Mouse (Mus musculus) hindlimb bud, embryonic 11.5 days (tissue): ENCODE results near the gene Abcg5.
A peak's percentile ranks its signal among the peaks of the same experiment; 100 is the strongest.

ENCODE experiments used
- DNase-seq: peaks from one replicate; pipeline ENCODE4 v3.0.0-alpha.2; 2012; ENCODE audit warnings: low read depth, low spot score; ENCODE audit errors: extremely low spot score

Gene Abcg5

DNA sequence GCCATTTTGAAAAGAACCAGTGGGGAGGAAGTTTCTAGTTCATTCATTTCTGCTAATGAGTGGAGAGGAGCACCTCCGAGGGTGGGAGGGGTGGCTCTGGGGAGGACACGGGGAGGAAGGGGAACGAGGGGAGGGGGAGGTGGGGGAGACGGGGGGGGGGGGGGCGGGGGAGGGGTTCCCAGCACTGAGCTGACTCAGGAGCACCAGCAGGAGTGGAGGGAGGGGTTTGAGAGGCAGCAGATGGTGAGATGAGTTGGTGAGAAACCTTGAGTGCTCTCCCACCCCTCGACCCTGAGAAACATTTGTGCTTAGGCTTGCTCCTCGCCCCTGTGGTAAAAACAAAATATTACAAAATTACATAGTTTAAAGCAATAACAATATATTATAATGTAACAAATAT, 36.9 kb downstream of the Abcg5 start:
- no peak for DNase-seq

DNA sequence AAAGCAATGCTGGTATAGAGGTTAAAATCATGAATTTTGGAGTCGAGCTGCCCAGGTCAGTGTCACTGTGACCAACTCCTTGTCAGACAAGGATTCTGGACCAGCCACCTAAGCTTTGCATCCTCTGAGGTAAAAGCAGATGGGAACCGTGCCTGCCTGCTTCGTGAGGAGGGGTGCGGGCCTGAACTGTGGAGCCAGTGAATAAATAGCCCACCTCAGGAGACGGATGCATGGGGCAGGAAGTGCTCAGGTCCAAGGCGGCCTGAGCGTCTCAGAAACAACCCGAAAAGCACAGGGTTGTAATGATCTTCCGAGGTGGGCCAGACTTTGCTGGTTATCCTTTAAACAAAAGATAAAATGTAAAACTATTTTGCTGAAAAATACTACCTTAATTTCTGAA, 37.7 kb downstream of the Abcg5 start:
- no peak for DNase-seq

DNA sequence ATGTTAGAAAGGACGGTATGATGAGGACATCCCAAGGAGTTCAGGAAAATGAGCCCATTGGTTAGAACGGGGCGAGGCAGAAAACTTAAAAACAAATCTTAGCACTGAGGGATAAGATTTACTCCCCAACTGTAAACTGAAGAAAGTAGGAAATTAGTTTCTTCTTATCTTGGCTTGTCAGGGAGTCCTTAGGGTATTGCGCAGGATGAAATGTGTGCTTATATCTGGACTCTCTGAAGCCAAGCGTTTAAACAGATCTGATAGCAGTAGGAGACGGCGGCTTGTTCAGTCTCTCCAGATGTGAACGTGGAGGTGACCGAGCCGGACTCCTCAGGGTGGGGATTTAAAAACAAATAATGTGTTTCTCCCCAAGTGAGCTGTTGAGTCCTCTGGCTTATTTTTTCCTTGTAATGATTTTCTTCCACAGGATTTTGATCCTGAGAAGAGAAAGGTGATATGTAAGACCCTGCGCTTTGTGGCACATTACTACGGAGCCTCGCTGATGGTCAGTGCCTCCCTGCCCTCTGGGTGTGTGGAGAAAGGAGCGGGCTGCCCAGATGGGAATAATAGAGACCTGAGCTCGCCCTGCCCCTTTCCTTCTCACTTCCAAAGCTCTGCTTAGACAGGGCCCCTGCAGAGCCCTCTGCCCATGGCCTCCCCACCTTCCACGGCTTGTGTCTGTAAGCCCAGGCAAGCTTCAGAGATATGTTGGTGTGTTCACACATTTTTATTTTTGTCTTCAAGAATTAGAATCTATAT, 38.3 kb downstream of the Abcg5 start:
- no peak for DNase-seq

DNA sequence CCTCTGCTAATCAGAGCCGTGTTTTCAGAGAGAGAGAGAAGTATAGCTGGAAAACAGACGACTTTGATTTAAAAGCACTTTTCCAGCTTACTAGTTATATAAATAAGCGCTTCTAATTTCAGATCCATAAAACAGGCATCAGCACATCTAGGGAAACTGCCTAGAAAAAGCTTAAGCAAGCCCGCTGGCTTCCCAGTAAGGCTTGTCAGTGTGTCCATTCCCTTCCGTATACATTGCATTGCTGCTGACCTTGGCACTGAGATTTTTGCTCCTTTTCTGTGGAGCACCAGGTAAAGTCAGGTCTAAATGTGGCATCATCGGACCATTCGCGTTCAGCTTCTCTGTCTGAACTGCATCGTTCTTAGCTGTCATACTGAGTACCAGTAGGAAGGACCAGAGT, 40.5 kb downstream of the Abcg5 start:
- DNase-seq: no peak

DNA sequence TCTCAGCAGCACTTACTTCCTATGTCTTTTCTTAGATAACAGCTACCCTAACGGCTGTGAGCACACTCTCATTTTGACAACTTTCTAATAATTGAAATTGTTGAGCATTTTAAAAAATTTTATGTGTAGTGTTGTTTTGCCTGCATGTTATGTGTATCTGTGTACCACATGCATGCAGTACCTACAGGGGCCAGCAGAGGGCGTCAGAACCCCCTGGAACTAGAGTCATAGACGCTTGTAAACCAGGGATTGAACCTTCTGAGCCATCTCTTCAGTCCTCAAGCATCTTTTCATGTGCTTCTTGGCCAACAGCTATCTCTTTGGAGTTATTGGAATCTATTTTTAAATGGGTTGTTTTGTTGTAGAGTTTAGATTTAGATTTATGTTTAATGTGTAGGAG, 40.9 kb downstream of the Abcg5 start:
- DNase-seq: no peak

DNA sequence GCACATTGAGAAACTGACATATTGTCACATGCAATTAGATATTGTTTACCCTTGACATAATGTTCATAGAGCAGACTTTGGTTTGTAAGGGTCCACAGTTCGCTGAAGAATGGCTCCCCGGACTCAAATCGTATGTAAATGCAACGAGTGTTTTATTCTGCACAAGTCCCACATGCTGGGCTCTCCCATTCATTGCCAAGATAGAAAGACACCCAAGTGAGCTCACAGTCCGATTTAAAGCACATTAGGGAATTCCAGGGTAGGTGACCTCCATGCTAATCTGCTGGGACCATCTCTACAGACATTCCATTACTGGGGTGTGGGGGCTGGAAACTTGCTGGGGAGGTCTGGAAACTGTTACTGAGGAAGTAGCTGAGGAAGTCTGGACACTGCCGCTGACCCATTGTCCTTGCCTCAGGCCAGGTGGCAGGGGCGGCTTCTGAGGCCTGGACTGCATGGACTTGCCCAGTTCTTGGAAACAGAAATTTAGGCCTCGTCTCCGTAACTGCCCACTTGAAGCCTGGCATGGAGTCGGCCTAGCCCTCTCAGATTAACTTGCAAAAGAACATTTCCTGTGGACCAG, 42.9 kb downstream of the Abcg5 start:
- DNase-seq: no peak

DNA sequence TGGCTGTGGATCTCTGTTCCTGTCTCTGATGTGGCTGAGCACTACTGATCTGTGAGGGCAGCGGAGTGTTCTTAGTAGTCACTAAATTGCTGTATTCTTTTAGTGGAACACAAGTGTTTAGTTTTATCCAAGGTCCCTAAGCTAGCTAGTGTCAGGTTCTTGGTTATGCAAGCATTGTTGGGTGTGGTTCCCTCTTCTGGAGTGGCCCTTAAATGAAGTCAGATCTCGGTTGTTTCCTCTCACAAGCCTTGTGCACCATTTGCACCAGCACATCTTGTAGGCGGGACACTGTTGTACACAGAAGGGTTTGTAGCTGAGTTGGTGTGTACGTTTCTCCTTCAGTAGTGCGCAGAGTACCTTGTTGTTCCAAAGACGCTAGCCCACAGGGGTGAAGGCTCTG, 44.8 kb downstream of the Abcg5 start:
- no peak for DNase-seq

DNA sequence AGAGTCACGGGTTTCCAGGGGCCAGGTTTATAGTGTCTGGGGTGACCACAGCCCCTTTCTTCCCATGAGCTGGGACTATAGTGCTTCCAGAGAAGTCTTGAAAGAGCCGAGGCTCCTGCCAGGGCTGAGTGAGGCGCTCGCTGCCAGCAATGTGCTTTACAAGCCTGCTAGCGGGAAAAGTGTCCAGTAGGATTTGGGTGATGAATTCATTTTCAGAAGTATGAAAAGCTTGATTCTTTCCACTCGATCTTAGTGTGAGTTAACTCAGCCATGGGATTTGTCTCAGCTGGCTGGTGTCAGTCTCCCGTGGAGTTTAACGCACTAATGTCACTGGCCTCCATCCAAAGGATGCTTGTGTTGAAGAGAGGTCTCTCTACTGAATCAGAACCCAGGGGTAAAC, 46.5 kb downstream of the Abcg5 start:
- no peak for DNase-seq

DNA sequence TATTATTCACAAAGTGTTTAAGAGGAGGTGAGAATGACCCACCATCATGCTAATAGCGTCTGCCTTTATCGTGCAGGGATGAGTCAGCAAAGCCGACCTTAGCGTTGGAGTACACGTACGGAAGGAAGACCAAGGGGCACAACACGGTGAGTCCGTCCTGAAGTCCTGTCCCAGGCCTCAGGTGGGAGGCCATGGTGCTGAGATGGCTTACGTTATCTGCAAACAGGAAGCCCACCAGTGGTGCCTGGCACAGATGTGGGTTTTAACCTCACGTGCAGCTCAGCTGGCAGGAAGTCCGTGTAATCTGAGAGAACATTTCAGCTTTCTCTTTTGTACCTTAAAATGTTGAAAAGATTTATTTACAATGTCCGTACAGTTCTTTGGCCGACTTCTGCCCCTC, 49.4 kb downstream of the Abcg5 start:
- no peak for DNase-seq

DNA sequence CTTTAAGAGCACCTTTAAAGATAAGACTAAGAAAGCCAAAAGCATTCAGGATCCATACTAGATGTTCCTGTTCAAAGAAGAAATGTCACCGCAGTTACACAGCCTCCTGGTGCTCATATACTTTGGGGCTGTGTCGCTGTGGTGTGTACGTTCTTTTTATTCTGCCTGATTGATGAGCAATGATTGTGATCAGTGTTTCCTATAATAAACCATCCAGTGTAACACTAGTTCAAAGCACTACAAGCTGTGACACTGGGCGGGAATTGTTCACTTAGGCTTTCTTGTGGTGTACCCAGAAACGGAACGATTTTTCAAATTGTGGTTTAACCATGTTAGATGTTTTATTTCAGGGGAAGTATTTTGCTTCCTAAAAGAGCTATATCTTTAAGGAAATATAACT, 51.0 kb downstream of the Abcg5 start:
- DNase-seq: no peak

DNA sequence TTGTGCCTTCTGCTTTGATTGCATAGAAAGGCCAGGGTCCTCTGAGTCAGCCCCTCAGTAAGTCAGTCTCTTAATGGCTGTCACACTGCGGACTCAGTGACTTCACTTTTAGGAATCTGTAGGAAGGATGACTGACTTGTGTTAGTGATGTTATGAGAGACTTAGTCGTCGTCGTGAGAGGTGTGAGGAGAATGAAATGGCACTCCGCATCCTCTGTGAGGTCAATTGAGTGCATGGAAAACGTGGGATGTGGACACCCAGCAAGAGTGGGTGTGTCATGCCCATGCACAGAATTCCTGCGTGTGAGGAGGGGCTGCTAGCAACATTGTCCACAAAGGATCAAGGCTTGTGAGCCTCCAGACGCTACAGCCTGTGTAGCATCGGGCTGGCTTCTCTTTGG, 54.2 kb downstream of the Abcg5 start:
- no peak for DNase-seq

DNA sequence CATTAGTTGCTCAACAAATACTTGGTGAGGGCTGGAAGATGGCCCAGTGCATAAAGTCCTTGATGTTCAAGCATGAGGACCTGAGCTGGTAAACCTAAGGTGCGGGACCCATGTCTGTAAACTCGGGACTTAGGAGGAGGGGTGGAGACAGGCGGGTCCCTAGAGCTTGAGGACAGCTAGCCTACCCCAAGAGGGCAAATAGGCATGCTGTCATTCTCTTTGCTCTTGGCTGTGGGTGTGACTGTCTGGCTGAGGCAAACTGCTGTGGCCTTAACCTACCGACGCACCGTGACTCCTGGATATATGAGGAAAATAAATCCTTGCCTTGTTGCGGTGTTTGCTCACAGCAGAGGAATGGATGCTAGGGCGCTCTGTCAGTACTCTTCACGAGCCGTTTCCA, 55.1 kb downstream of the Abcg5 start:
- no peak for DNase-seq

DNA sequence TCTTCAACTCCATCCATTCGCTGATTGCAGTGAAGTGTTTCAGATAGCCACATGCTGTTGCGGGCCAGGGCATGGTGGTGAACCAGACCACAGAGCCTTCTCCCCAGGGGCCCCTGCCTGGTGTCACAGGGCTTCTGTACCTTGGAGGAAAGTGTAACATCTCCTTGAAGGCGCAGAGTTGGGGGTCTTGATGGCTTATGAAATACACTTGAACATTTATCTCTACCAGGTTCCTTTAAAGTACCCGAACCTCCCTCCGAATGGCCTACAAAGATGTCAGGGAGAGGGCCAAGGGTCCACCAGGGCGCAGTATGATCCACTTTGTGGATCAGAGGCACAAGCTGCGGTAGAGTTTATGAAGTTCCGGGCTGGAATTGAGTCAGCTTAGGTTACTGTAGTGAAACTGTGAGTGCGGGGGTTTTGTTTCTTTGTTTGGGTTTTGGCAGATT, 55.9 kb downstream of the Abcg5 start:
- DNase-seq: no peak

DNA sequence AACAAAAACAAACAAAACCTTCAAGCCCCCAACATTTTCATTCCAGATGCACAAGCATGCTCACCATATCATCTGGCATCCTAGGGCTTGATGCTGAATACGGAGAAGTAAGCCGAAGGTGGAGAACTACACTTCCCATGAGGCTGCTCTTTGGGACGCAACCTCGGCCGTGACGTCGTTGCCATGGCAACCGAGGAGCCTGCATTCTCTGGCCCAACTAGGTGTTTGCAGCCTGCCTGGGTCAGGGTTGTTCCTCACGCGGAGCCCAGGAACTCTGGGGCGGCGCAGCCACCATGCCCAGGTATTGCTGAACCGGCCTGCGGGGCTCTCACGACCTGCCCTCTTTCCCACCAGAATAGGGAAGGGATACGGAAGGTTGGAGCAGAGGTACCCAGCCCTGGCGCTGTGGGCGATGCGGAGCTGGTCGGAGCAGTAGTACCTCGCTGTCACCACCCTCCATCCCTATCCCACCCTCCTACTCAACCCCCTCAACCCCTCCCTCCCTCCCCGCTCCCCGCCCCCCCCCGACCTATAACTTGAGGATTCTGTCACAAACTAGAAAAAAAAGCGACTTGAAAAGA, 56.4 kb downstream of the Abcg5 start, which contains the start of gene Dync2li1:
Gene Dync2li1 (plus strand): TSS at position 221 of the 581 bp plus-strand sequence.
- DNase-seq: peak; percentile 94

DNA sequence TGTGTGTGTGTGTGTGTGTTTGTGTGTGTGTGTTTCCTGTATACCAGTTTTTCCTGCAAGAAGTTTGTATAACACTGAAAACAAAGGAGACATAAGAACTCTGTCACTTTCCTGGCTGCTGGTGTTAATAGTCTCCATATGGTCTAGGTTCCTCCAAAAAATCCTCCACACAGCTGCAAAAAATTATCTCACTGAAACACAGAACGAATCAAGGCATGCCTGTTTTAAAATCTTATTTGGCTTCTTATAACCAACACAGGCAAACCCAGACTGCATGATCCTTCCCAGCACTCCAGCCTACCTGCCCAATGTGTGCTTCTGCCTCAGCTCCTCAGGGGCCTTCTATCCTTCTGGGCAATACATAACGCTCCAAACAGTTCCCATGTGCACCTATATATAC, 59.9 kb downstream of the Abcg5 start:
- peak; percentile 77 for DNase-seq

DNA sequence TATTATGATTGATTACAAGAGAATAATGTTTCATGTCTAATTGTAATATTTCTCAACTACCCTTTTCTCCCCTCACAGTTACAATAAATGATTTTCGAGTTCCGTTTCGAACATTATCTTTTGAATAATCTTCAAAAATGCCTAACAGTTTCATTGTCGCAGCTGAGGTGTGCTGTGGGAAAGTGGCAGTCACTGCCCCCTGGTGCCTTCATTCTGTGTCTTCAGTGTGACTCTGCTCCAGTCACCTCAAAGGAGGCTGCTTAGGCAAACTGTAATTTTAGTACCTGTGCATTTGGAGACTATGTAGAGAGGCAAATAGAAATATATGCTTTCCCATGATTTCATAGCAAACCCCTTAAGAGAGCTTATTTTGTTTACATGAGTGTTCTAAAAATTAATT, 60.8 kb downstream of the Abcg5 start:
- no peak for DNase-seq

DNA sequence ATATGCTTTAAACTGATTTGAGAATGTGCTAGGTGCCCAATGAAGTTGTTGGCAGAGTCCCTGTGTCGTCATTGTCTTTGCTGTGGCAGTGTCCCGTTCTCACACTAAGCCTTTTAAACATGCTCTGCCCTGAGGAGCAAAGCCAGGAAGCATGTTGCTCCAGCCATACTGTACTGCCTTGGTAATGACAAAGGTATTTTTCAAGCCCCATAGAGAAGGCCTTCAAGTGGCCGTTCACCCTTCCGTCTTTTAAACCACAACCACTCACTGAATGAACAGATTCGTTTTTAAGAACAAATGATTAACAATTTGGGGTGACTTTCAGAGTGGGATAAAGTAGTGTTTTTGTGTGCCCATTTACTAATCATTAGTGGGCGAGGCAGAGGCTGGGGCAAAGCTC, 61.6 kb downstream of the Abcg5 start:
- no peak for DNase-seq

DNA sequence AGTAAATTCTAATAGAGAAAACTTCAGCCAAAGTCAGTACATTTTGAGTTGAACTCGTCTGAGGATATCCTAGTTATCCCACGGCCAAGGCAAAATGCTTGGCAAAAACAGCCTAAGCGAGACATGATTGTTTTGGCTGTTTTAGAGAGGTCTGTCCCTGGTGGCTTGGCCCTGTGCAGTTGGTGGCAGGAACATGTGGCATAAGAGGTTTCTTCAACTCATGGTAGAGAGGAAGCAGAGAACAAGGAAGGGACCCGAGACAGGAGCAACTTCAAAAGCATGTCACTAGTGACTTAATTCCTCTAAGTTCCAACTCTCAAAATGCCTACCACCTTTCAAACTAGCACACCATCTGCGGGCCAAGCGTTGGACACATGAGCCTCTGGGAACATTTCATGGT, 62.2 kb downstream of the Abcg5 start:
- DNase-seq: no peak

DNA sequence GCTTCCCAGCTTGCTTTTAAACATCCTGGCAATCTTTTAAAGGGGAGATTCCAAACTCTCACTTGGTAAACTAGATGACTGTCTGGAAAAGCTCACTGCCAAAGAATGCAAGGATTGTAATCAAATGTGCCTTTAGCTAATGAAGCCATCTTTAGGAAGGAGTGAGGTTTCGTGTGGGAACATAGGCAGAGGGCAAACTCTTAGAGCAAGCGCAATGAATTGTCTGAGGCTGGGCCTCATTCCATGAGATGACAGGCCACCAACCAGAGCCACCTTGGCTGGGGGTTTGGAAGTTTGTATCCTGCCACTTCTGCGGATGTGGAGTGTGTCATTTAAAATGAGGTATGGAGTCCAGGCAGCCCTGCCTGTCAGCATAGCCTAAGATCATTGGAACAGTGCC, 62.7 kb downstream of the Abcg5 start:
- DNase-seq: no peak

DNA sequence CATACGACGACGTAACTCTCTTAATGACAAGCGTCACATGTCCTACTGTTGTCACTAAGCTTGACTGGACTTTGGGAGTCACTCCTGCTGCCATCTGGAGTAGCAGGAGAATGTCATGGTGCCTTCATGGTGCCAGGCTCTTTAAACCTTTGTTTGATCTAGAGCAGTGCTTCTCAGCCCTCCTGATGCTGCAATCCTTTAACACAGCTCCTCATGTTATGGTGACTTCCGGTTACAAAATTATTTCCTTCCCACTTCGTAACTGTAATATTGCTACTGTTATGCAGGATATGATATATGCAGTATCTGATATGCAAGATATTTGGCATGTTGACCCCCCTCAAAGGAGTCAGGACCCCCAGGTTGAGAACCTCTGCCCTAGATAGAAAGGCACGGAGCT, 63.7 kb downstream of the Abcg5 start:
- DNase-seq: no peak

DNA sequence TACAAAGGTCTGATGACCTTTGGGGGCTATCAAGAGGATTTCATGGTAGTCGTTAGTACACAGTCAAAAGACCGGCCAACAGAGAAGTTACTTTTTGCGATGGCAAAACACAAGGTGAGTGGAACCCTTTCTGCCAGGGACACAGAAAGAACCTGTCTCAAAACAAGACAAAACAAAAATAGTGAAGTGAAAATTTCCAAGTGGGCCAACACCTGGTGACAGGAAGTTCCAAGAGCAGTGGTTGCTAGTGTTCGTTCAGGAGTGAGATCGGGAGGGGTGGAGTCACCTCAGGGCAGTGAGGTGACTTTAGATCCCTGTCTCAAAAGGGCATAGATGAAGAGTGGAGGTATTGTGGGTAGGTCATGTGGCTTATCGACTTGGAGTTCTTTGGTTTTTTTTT, 64.9 kb downstream of the Abcg5 start:
- no peak for DNase-seq

DNA sequence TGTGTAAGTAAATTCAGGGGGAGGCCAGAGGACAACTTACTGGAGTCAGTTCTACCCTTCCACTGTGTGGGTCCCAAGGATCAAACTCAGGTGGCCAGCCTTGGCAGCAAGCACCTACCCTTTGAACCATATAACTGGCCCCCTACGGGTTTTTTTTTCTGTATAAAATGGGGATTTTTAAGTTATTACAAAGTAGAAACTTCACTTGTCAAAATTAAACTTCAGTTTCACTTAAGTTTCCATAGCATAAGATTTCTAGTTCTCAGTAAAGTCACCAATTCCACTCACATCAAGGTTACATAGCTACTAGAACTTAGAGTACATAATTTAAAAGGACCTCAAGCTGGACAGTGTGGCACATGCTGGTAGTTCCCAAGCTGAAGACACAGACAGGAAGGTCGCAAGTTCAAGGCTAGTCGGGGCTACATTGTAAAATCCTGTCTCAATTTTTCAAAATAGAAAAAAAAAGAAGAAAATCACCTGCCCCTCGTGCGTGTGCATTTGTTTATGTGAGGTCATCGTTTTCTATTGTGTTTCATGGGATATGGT, 66.2 kb downstream of the Abcg5 start:
- DNase-seq: no peak
